Mouse (Mus musculus): Measurements from ENCODE around the gene Sun3. TPM values are rescaled to one million over a fixed set of nuclear protein-coding genes. Genes with fewer than 3 reads are reported as not detected.

Sun3 gene
- polyA plus RNA-seq, 1 experiment from 2014 or later: not detected

DNA sequence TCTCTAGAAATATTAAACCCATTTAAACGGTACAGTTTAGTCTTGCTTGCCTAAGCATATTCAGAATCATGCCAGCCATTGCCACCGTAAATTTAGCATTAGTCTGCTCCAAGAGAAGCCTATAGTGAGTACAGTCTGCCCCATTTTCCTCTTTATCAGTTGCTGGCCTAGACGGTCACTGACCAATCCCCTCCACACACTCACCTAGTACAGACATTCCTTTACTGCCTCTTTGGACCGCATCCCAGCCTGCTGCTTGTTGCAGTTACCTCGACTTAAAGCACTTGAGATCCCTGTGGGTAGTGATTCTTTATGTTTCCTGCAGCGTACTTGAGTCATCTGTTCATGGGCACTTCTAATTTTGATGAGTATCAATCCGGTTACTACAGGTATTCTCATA, 24.0 kb downstream of the Sun3 start:
- 84% methylated on average over 7 of the region's 7 CpGs for WGBS

DNA sequence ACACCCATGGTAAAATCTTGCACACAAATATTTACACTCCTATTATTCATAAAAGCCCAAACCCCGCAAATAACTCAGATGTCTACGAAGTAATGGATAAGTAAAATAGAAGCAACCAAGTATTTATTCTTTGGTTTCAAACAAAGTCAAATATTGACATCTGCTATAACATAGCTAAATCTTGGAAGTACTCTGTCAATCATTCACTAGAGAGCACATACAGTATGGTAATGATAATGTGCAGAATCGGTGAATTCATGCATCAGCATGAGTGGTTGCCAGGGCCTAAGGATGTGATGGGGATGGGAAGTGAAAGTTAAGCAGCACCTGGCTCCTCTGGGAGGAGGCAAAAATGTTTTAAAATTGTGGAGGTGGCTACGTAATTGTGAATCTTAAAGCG, 28.6 kb downstream of the Sun3 start:
- Histone ChIP-seq H3K4me2 (replicated peaks) (no peak overlapping the region), H3K4me1 (replicated peaks) (no peaks in the 10 kb centered on the region), H3K27me3 (no peaks in the 10 kb centered on the region), H3K9me3 (no peaks in the 10 kb centered on the region), H3K36me3 (no peaks in the 10 kb centered on the region), H3K9ac (replicated peaks) (no peak overlapping the region), H3K4me3 (replicated peaks) (no peak overlapping the region), H3K27ac (no peak overlapping the region)
- no peak for ATAC-seq
- 92% methylated on average over 5 of the region's 5 CpGs for WGBS

More for the DNA sequence above, 24.0 kb downstream of the Sun3 start:
- no peak overlapping the region for H3K4me3 ChIP-seq (replicated peaks)
- no peak overlapping the region for H3K4me2 ChIP-seq (replicated peaks)
- ATAC-seq: no peak
- H3K36me3 ChIP-seq: no peaks in the 10 kb centered on the region
- H3K9me3 ChIP-seq: no peaks in the 10 kb centered on the region
- no peak overlapping the region for H3K9ac ChIP-seq (replicated peaks)
- no peak overlapping the region for H3K27ac ChIP-seq
- no peaks in the 10 kb centered on the region for H3K4me1 ChIP-seq (replicated peaks)
- no peaks in the 10 kb centered on the region for H3K27me3 ChIP-seq

DNA sequence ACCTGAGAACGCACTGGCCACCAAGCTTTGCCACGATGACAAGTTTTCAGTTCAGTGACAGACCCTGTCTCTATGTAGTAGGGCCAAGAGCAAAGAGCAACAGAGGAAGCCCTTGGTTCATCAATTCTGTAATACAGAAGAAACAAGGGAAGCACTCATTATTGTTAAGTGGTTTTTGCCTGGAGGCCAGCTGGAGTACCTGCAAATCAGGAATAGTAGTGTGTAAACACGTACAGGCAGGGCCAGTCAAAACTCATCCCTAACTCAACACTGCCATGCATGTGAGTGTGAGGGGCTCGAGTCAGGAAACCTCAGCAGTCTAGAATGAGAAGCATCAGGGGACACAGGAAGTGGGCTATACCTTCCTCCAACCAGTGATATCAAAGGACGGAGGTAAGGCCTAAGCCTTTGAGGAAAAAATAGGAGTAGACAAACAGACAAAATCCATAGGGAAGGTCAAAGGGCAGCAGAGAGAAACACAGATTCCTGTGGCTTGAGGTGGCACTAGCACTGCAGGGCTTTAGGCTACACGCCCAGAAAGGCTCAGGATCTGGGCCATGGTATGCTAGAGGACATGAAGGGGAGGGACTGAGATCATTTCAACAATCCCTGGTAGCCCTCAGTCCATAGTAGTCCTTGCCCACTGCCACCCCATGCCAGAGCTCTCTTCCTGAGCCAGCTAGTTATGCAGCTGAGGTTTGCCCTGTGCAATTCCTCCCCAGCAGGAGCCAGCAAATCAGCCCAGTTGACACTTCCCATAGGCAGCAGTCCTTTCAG, 30.1 kb downstream of the Sun3 start:
- Histone ChIP-seq H3K27me3 (no peaks in the 10 kb centered on the region), H3K36me3 (no peaks in the 10 kb centered on the region), H3K27ac (no peak overlapping the region), H3K9me3 (no peaks in the 10 kb centered on the region), H3K9ac (replicated peaks) (no peak overlapping the region), H3K4me2 (replicated peaks) (no peak overlapping the region), H3K4me1 (replicated peaks) (no peaks in the 10 kb centered on the region), H3K4me3 (replicated peaks) (no peak overlapping the region)
- 81% methylated on average over 6 of the region's 6 CpGs for WGBS
- no peak for ATAC-seq

- Histone ChIP-seq H3K27ac (no peak overlapping the region), H3K4me3 (replicated peaks) (no peak overlapping the region), H3K4me2 (replicated peaks) (no peak overlapping the region), H3K9ac (replicated peaks) (no peak overlapping the region), H3K9me3 (no peaks in the 10 kb centered on the region), H3K4me1 (replicated peaks) (peaks cover 8% of the 10 kb centered on the region), H3K36me3 (no peaks in the 10 kb centered on the region), H3K27me3 (no peaks in the 10 kb centered on the region)
- WGBS: 86% methylated on average over 3 of the region's 3 CpGs
- no peak for ATAC-seq
Observed at GRCm38 (mm10) chr11:9014740-9015139, 34.1 kb downstream of the Sun3 start.

DNA sequence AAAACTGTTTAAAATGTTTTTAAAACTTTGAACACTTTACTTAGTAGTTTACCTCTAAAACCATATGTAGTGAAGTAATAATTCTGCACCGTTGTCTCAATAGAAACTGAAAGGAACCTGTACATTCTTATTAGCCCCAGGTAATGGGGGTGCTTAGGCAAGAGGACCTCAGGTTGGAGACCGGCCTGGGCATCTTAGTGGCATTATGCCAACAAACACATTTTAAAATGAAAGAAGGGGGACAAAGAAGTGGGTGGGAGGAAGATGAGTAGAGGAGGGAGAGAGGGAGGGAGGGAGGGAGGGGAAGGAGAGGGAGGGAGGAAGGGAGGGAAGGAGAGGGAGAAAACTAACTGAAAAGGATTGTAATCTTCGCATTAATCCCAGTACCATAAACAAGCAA, 37.4 kb downstream of the Sun3 start:
- H3K4me3 ChIP-seq (replicated peaks): peak overlapping the region; percentile 74
- H3K4me1 ChIP-seq (replicated peaks): peaks cover 17% of the 10 kb centered on the region
- no peak overlapping the region for H3K27ac ChIP-seq
- peak overlapping the region; percentile 67 for H3K4me2 ChIP-seq (replicated peaks)
- WGBS: 6% methylated on average over 3 of the region's 3 CpGs
- H3K9me3 ChIP-seq: no peaks in the 10 kb centered on the region
- peak; percentile 57 for ATAC-seq
- H3K27me3 ChIP-seq: no peaks in the 10 kb centered on the region
- no peaks in the 10 kb centered on the region for H3K36me3 ChIP-seq
- peak overlapping the region; percentile 80 for H3K9ac ChIP-seq (replicated peaks)

- H3K9ac ChIP-seq (replicated peaks): peak within 1 kb of the TSS; percentile 80
- H3K27ac ChIP-seq: peak within 1 kb of the TSS; percentile 72
- peak within 1 kb of the TSS; percentile 74 for H3K4me3 ChIP-seq (replicated peaks)
- no peaks in the 10 kb centered on the region for H3K36me3 ChIP-seq
- no peaks in the 10 kb centered on the region for H3K9me3 ChIP-seq
- no peaks in the 10 kb centered on the region for H3K27me3 ChIP-seq
- H3K4me2 ChIP-seq (replicated peaks): peak within 1 kb of the TSS; percentile 67
- WGBS: under 1% methylated on average over 43 of the region's 43 CpGs
- H3K4me1 ChIP-seq (replicated peaks): peaks cover 17% of the 10 kb centered on the region
- peak; percentile 97 for ATAC-seq
Observed at GRCm38 (mm10) chr11:9010853-9011339, 37.9 kb downstream of the Sun3 start, which contains the start of gene Hus1. Gene Hus1, minus strand, starts transcription at chr11:9011191.

DNA sequence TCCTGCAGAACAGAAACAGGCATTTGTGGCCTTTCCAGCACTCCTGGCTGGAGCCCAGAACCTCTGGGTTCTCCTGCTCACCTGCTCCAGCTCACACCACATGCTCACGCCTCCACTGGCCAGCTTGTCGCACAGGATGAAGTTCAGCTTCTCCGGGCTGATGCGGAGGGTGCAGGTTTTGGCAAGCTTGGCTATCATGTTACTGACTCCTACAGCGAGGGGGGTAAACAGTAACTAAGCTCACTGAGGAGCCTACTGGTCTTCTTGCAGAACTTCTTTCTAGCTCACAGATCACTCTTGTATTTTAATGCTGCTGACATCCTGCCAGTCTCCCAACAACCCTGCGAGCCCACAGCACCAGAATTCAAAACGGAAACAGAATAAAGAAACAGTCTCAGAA, 38.4 kb downstream of the Sun3 start:
- peaks cover 3% of the 10 kb centered on the region for H3K36me3 ChIP-seq
- 0% methylated on average over 7 of the region's 7 CpGs for WGBS
- H3K9ac ChIP-seq (replicated peaks): peak overlapping the region; percentile 80
- H3K27me3 ChIP-seq: no peaks in the 10 kb centered on the region
- ATAC-seq: peak; percentile 69
- H3K9me3 ChIP-seq: no peaks in the 10 kb centered on the region
- H3K27ac ChIP-seq: peak overlapping the region; percentile 72
- peak overlapping the region; percentile 74 for H3K4me3 ChIP-seq (replicated peaks)
- peak overlapping the region; percentile 67 for H3K4me2 ChIP-seq (replicated peaks)
- H3K4me1 ChIP-seq (replicated peaks): peaks cover 17% of the 10 kb centered on the region

GRCm38 (mm10) chr11:9008761-9009160, 40.0 kb downstream of the Sun3 start:
- H3K27ac ChIP-seq: no peak overlapping the region
- peaks cover 20% of the 10 kb centered on the region for H3K36me3 ChIP-seq
- H3K4me3 ChIP-seq (replicated peaks): no peak overlapping the region
- 95% methylated on average over 5 of the region's 5 CpGs for WGBS
- no peak overlapping the region for H3K4me2 ChIP-seq (replicated peaks)
- ATAC-seq: no peak
- no peak overlapping the region for H3K9ac ChIP-seq (replicated peaks)
- H3K9me3 ChIP-seq: no peaks in the 10 kb centered on the region
- no peaks in the 10 kb centered on the region for H3K27me3 ChIP-seq
- H3K4me1 ChIP-seq (replicated peaks): peaks cover 17% of the 10 kb centered on the region

DNA sequence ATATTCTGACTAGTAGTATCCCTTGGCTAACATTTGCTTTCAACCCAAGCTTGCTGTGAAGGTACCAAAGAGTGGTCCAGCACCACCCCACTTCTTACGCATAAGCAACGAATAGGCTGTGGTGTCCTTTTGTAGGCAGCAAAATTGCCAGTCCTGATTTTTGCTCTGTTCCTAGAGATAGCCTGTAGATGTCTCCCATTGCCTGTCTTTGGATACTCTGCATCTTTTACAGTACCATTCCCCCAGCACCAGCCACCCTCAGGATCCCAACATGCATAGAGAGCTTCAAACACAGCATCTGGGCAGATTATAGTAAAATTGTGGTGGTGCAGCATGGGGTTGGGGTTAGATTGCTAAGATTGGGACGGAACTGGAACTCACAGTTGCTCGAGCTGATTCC, 60.7 kb downstream of the Sun3 start:
- no peaks in the 10 kb centered on the region for H3K4me1 ChIP-seq (replicated peaks)
- H3K27ac ChIP-seq: no peak overlapping the region
- H3K9ac ChIP-seq (replicated peaks): no peak overlapping the region
- no peak for ATAC-seq
- no peaks in the 10 kb centered on the region for H3K9me3 ChIP-seq
- WGBS: 62% methylated on average over 4 of the region's 4 CpGs
- H3K27me3 ChIP-seq: no peaks in the 10 kb centered on the region
- H3K4me3 ChIP-seq (replicated peaks): no peak overlapping the region
- no peak overlapping the region for H3K4me2 ChIP-seq (replicated peaks)
- H3K36me3 ChIP-seq: peaks cover 22% of the 10 kb centered on the region

- H3K27me3 ChIP-seq: no peaks in the 10 kb centered on the region
- no peak overlapping the region for H3K9ac ChIP-seq (replicated peaks)
- H3K9me3 ChIP-seq: no peaks in the 10 kb centered on the region
- peaks cover 4% of the 10 kb centered on the region; the same call in 1 of the 2 replicates for H3K36me3 ChIP-seq
- no peaks in the 10 kb centered on the region for H3K4me1 ChIP-seq (replicated peaks)
- H3K4me3 ChIP-seq (replicated peaks): no peak overlapping the region
- no peak overlapping the region for H3K4me2 ChIP-seq (replicated peaks)
- no peak overlapping the region for H3K27ac ChIP-seq
- no peak for ATAC-seq
Observed at GRCm38 (mm10) chr11:8986058-8986457, 62.7 kb downstream of the Sun3 start.

DNA sequence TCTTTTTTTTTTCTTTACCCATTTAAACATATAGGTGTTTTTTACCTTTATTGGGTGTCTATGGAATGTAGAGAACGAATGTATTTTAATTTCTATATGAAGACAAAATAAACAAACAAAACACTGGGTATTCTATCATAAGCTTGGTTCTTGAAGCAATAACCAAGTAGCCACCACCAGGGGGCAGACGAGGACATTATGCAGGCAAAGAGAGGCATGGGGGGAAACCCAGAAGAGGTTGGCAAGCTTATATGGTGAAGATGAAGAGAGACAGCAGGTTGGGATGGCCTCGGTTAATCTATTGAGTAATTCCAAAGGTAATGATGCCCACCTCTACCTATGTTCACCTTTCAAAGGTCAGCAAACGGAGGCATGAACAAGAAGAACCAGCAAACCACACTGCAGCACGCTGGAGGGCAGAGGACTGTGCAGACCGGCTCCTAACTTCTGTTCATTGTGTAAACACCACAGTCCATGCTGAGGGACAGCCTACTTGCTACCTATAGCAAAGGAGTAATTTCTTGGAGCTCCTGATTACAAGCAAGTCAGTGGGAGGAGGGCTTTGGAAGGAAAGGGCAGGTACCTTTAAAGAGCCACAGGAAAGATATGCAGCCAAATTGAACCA, 65.4 kb downstream of the Sun3 start:
- no peak overlapping the region for H3K4me3 ChIP-seq (replicated peaks)
- ATAC-seq: peak; percentile 35; the same call in 1 of the 2 replicates
- H3K4me2 ChIP-seq (replicated peaks): no peak overlapping the region
- H3K9me3 ChIP-seq: no peaks in the 10 kb centered on the region
- no peaks in the 10 kb centered on the region for H3K36me3 ChIP-seq
- no peaks in the 10 kb centered on the region for H3K27me3 ChIP-seq
- no peaks in the 10 kb centered on the region for H3K4me1 ChIP-seq (replicated peaks)
- no peak overlapping the region for H3K9ac ChIP-seq (replicated peaks)
- WGBS: 38% methylated on average over 6 of the region's 6 CpGs
- no peak overlapping the region for H3K27ac ChIP-seq

GRCm38 (mm10) chr11:8978154-8978553, 70.6 kb downstream of the Sun3 start:
- Histone ChIP-seq H3K27ac (no peak overlapping the region), H3K36me3 (no peaks in the 10 kb centered on the region), H3K9me3 (no peaks in the 10 kb centered on the region), H3K4me3 (replicated peaks) (no peak overlapping the region), H3K4me2 (replicated peaks) (no peak overlapping the region), H3K27me3 (no peaks in the 10 kb centered on the region), H3K9ac (replicated peaks) (no peak overlapping the region), H3K4me1 (replicated peaks) (no peaks in the 10 kb centered on the region)
- 92% methylated on average over 4 of the region's 4 CpGs for WGBS
- ATAC-seq: no peak
